Mouse (Mus musculus): ENCODE data around the gene Ina. TPM values are rescaled to one million over a fixed set of nuclear protein-coding genes. Genes with fewer than 3 reads are reported as not detected.
"Not testable (repeated sequence)": the region's sequence is repeated elsewhere in the genome, so short reads cannot be mapped to it uniquely, and the experiment has no call there.

The Ina gene
- total RNA-seq, 2 experiments from 2014 or later: 208 to 211 TPM

DNA sequence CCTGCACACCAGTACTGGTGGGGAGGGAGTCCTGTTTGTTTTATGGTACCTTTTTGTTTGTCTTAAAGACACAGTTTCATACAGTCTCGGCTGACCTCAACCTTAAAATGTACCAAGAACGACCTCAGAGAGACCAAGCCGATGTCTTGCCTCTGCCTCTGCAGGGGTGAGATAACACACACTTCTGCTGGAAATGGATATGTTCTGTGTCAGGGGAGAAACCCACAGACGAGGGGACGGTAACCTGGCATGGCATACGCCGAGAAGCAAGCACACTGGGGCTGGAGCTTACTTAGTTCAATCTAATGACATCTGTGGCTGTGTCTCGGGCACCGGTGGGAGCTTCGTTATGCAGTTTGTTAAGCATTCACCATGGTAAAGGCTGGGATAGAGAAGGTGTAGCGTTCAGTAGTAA lies 30.5 kb upstream of the Ina start:
- intact Hi-C loops (cut with DNase I): no loop called here
- DNase-seq (ENCODE audit: low spot score in 2 of 2): no peak

DNA sequence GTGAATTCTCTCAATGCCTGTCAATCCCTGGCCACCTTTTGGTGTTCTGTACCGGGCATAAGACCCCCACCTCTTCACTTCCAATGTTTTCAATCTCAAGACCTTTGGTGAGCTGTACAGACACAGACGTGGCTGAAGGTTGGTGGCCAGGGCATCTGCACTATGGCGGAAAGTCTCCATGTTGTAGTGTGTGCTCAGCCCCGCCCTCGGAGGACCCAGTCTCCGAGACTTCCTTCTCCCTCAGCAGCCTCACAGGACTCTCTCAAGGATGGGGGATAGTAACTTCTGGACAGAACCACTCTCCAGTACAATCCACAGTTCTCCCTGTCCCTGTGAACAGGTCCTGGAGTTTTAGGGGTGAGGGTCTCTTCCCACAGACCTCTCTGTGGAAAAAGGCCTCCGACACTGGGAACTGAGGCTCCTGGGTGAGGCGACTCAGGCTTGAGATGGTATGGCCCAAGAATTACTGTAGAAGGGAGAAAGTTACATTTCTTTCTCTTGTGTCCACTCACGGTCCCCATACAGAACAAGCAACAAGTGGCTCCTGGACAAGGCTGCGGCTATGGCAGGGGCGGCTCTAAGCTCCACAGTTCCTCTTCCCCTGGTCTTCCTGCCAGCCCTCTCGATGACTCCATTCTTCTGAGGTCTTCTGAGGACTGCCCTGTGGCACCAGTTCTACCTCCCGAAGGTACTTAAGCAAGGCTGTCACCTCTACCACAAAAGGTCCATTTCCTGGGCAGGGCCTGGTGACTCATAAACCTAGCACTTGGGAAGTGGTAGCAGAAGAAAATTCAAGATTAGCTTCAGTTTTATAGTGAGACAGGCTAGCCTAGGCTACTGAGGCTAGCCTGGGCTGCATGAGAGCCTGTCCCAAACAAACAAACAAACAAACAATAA lies 29.5 kb upstream of the Ina start:
- DNase-seq (ENCODE audit: low spot score in 2 of 2): no peak

DNA sequence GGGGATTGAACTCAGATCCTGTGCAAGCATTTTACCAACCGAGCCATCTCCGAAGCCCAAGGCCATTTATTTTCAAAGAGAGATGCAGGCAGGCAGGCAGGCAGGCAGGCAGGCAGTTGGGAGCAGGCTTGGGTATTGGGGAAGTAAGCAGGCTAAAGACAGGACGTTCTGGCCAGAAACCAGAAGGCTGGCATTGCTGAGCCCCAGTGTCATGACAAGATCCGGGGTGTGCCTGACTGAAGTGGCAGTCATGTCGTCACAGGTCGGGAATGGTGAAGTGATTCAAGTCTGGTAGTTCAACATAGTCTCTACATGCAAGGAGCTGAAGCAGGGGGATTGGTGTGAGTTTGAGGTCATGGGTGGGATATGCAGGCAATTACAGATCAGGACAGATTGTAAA lies 26.9 kb upstream of the Ina start:
- intact Hi-C loops (cut with DNase I): no loop called here
- no peak for DNase-seq (ENCODE audit: low spot score in 2 of 2)

More for the DNA sequence above, 29.5 kb upstream of the Ina start:
- intact Hi-C loops (cut with DNase I): no loop called here

DNA sequence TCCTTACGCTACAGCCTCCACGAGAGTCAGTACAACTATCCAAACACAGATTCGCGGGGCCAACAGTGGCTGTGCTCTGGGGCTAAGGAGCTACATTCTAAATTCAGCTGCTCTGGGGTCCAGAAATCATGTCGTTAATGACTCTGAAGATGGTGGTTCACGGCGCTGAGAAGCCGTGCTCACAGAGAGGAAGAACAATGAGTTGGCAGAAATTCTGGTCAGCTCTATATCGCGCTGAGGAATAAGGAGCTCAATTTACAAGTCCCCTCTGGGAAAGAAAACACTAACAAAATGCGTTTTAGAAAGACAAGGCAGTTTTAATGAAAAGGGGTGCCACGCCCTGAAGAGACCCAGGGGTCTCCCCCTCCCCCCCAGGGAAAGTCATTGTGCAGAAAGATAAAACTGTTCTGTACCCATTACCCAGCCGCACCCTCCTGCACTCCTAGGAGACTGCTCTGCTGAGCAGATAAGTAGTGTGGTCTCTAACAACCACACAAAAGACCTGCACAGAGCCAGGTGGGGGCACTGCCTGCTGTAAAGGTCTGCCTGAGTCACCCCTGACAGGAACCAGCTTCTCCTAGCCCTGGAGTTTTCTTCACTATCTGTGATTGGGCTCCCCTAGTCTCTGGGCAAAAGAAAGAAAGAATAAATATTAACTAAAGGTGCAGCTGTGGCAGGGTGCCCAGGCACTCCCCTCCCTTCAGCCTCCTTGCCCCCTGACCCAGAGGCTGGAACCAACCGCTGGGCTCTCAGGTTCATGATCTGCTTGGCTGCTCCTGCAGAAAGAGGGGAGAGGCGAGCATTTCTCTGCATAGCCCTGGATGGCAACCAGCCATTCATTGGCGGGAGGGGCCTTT lies 26.0 kb upstream of the Ina start:
- intact Hi-C loops (cut with DNase I): no loop called here
- DNase-seq (ENCODE audit: low spot score in 2 of 2): no peak

DNA sequence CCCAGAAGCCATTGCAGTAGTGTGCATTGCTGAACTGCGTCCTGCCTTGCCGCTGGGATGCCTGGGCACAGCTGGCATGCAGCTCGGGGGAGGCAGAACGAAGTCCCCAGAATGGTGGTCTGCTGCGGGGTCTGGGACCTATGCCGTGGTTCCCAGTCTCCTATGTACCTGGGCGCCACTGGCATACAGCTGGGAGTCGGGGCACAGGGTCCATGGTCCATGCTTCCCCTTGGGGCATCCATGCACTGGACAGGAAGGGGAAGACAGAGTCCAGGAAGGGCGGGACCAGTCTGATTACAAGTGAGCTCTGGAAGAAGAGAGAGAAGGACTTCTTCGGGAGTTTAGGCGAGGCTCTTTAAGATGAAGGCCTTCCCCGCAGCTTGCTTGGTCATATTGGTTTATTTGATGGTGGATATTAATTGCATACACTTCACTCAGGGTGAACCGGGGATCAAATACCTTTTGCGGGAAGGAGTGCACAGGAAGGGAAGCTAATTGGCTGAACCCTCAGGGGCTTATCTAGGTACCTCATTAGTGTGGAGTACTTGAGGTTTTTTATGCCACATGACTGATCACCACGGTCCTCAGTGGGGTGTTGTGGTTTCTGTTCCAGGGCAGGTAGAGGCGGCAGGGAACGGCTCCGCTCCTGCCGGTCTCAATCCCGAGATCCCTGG lies 24.9 kb upstream of the Ina start:
- DNase-seq (ENCODE audit: low spot score in 2 of 2): no peak
- intact Hi-C loops (cut with DNase I): loop anchor here (2.0 to 5.0 kb wide), 2 partner anchors 92 to 227 kb away; no protein-coding TSS in a partner anchor

DNA sequence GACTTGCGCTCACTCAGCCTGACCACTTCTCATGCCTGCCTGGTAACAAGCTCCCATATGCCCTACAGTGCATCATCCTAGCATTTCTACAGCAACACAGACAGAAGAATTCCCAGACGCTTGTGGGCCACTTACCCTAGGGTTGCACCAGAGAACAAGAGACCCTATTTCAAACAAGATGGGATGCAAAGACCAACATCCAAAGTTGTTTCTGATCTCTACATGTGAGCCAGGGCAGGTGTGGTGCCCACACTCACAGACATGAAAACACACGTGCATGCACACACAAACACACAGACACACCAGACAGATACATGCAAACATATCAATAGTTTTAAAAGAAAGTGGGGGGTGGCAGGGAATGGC lies 24.4 kb upstream of the Ina start:
- intact Hi-C loops (cut with DNase I): loop anchor here (2.0 to 5.0 kb wide), 2 partner anchors 93 to 227 kb away; no protein-coding TSS in a partner anchor
- DNase-seq (ENCODE audit: low spot score in 2 of 2): no peak

DNA sequence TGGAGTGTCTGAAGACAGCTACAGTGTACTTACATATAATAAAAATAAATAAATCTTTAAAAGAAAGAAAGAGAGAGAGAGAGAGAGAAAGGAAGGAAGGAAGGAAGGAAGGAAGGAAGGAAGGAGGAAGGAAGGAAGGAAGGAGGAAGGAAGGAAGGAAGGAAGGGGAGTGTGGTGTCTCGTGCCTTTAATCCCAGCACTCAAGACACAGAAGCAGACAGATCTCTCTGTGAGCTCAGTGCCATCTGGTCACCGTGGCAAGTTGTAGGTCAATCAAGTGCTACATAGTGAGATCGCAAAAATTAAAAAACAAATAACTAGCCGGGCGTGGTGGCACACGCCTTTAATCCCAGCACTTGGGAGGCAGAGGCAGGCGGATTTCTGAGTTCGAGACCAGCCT lies 23.9 kb upstream of the Ina start:
- intact Hi-C loops (cut with DNase I): loop anchor here (1.0 to 5.0 kb wide), 3 partner anchors 93 to 228 kb away; no protein-coding TSS in a partner anchor
- DNase-seq (ENCODE audit: low spot score in 2 of 2): not testable (repeated sequence)

DNA sequence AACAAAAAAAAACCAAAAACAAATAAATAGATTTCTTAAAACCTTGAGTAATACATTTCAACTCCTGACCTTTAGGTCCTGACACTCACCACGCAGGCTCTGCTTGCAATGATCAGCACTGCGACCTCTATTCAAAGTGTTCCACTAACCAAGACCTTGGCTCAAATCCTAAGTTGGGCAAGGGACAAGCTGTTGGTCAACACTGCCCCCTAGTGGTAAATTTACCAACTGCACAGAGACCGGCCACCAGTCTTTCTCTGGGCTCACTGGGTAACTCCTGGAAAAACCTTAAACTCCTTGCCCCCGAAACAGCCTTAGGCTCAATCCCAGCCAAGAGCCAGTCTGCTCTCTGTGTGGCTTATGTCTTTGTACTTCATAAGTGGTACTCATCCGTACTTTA lies 23.4 kb upstream of the Ina start:
- peak; percentile 75 to 81 for DNase-seq (ENCODE audit: low spot score in 2 of 2)
- intact Hi-C loops (cut with DNase I): loop anchor here (1.0 to 5.0 kb wide), 3 partner anchors 94 to 228 kb away; no protein-coding TSS in a partner anchor

DNA sequence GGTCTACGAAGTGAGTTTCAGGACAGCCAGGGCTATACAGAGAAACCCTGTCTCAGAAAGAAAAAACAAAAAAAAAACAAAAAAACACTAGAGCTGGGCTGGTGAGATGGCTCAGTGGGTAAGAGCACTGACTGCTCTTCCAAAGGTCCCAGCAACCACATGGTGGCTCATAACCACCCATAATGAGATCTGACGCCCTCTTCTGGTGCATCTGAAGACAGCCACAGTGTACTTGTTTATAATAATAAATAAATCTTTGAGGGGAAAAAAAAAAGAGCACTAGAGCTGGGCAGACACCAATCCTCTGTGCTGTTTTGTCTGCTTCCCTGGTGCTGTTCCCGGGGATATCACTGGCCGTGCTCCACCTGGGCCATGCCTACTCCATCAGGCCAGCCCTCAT lies 22.2 kb upstream of the Ina start:
- DNase-seq (ENCODE audit: low spot score in 2 of 2): not testable (repeated sequence)
- intact Hi-C loops (cut with DNase I): loop anchor here (5.0 kb wide), 1 partner anchor 95 kb away; no protein-coding TSS in a partner anchor

DNA sequence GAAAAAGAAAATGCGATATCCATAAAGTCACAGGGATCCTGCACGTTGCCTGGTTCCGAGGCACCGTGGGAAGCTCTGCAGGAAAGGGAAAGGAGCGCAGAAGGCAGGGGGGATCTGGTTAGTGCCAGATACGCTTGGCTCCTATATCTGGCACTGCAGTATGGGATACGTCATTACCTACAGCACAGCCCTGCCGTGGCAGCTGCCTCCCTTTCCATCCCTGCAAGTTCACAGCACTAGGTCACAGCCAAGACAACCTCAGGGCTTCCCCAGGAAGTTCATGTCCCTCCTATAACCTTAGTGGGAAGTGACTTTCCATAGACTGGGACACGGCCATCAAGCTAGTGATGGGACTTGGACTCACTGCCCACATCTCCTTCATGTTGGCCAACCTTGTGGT lies 18.4 kb upstream of the Ina start:
- DNase-seq (ENCODE audit: low spot score in 2 of 2): peak in 1 of 2 experiments; percentile 46

DNA sequence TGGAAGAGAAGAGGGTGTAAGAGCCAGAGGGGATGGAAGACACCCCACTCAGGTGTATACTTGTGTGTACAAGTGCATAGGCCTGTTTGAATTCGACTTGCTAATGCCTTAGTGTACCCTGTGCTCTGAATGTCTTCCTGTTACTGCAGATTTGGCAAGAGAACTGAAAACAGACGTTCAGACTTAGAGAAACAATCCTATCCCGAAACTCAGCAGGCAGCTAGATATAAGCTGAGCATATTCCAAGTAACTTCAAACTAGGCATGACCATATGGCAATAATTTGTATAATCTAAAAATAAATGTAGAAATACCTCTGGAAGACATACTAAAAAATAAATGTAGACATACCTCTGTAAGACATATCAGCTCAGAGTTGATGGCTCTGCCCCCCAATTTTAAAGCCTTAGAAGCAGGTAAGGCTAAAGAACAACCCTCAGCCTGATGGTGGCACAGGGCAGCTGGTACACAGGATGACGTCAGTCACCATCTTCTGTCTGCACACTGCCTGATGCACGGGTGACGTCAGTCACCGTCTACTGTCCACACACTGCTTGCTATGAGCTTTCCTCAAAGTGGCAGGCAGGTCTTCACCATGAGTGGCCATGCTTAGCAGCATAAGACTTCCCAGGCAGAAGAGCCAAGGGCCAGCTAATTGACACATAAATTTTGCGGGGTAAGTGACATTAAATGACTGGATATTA lies 16.2 kb upstream of the Ina start:
- intact Hi-C loops (cut with DNase I): no loop called here
- DNase-seq (ENCODE audit: low spot score in 2 of 2): peak in 1 of 2 experiments; percentile 51

More for the DNA sequence above, 18.4 kb upstream of the Ina start:
- intact Hi-C loops (cut with DNase I): no loop called here

DNA sequence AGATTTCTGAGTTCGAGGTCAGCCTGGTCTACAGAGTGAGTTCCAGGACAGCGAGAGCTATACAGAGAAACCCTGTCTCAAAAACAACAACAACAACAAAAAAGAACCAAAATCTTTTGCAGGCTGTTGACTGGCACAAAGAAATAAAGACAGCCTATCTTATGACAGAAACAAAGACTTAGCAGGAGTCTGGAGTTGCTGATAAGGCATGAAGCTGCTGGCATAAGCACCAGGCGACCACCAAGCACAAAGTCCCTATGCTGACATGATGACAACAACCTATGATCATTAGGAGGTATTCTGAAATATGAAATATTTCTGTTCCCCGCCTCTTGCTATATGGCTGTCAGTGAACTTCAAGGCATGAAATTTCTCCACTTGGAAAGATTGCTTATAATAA lies 15.5 kb upstream of the Ina start:
- intact Hi-C loops (cut with DNase I): no loop called here
- no peak for DNase-seq (ENCODE audit: low spot score in 2 of 2)

DNA sequence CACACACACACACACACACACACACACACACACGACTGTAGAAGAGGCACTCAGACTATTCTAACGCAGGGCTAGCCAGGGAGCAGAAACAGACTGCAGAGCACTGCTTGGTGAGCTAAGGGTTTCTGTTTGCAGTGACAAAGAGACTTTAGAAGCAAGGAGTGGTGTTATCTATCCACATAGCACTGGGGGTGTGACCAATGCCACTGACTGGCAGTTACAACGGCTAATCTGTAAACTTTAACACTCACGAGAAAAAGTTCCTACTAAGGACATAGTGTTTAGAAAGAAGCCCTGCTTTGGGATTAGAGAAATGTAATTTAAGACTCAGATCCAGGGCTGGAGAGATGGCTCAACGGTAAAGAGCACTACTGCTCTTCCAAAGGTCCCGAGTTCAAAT lies 14.7 kb upstream of the Ina start:
- DNase-seq (ENCODE audit: low spot score in 2 of 2): no peak
- intact Hi-C loops (cut with DNase I): no loop called here

DNA sequence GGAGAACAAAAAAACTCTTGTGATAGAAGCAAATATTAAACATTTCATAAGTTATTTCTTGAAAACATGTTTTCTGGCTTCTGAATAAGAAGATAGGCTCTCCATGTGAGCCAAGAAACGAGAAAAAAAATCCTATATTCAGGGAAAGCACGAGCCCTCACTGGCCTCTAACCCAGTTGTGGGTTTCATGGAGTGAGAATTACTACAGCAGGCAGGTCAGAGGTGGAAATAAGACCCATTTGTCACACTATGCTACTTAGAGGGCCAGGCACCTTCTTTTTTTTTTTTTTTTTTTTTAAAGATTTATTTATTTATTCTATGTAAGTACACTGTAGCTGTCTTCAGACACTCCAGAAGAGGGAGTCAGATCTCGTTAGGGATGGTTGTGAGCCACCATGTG lies 14.1 kb upstream of the Ina start:
- DNase-seq (ENCODE audit: low spot score in 2 of 2); intact Hi-C loops (cut with DNase I): not testable (repeated sequence)

DNA sequence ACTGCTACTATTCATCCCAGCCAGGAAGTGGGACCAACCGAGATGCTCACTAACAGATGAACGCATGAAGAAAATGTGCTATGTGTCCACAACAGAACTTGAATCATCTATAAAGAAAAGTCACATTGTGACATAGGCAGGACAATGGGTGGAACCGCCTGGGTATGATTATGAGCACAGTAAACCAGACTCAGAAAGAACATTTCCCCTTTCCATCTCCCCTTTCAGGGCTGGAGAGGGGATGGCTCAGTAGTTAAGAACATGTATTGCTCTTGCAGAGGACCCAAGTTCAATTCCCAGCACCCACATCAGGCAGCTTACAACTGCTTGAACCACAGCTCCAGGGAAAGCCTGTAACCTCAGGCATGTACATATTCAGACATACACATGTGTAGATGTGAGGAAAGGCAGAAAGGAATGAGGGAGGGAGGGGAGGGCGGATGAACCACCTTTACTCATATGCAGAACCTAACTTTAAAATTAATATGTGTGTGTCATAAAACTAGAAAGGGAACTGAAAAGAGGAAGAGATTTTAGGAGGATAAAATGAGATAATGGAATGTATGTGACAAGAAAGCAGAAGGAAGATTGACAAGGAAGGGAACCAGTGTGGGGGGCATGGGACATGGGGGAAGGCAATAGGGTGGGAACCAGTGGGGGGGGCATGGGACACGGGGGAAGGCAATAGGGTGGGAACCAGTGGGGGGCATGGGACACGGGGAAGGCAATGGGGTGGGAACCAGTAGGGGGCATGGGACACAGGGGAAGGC lies 10.6 kb upstream of the Ina start:
- intact Hi-C loops (cut with DNase I): no loop called here
- DNase-seq (ENCODE audit: low spot score in 2 of 2): no peak

DNA sequence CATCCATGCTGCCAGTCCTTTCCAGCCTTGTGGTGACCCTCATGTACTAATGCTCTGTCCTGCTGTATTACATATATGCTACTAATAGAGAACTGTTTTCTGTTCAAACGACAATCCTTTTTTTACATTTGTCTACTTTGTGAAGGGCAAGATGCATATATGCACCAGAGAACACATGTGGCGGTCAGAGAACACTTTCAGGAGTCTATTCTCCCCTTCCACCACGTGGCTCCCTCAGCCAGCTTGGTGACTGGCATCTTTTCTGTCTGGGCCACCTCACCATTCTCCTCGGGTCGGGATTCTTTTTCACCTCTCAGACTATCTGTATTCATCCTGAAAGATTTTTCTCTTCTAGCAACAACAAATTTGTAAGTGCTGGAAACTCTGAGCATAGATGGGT lies 8.6 kb upstream of the Ina start:
- intact Hi-C loops (cut with DNase I): no loop called here
- no peak for DNase-seq (ENCODE audit: low spot score in 2 of 2)

DNA sequence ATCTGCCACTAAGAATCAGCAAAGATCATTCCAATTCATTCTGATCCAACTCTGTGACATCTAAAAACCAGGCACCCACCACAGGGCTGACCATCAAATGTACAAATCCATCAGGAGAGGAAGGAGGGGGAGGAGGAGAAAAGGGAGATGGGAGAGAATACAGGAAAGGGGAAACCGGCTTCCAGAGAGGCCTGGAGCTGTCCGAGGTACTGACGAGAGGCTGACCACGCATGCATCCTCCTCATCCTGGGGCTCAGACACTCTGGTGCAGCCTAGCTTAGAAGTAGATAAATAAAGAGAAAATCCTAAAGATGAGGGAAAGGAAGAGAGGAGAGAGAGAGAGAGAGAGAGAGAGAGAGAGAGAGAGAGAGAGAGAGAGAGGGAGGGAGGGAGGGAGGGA lies 8.2 kb upstream of the Ina start:
- intact Hi-C loops (cut with DNase I): no loop called here
- no peak for DNase-seq (ENCODE audit: low spot score in 2 of 2)

DNA sequence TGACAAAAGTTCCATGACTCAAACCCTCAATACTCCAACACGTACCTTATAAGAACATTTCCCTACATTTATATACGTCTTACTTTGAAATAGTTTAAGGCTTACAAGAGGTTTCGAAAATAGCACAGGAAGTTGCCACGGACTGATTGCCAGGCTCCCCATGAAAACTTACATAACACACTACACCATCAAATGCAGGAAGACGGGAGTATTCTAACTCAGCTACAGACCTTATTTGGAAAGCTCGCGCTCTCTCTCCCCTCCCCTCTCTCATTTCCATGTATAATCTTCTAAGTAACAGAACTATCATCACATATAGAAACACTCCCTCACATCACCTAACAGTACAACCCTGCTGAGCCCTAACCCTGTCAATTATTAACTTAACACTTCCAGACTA lies 5.1 kb upstream of the Ina start:
- intact Hi-C loops (cut with DNase I): no loop called here

More for the DNA sequence above, 5.1 kb upstream of the Ina start:
- DNase-seq (ENCODE audit: low spot score in 2 of 2): peak in 1 of 2 experiments; percentile 71

All from left cerebral cortex, postnatal 25 days (tissue).